Comparison of ENCODE assay signal across 8 mouse cellular contexts in the genomic region with DNA sequence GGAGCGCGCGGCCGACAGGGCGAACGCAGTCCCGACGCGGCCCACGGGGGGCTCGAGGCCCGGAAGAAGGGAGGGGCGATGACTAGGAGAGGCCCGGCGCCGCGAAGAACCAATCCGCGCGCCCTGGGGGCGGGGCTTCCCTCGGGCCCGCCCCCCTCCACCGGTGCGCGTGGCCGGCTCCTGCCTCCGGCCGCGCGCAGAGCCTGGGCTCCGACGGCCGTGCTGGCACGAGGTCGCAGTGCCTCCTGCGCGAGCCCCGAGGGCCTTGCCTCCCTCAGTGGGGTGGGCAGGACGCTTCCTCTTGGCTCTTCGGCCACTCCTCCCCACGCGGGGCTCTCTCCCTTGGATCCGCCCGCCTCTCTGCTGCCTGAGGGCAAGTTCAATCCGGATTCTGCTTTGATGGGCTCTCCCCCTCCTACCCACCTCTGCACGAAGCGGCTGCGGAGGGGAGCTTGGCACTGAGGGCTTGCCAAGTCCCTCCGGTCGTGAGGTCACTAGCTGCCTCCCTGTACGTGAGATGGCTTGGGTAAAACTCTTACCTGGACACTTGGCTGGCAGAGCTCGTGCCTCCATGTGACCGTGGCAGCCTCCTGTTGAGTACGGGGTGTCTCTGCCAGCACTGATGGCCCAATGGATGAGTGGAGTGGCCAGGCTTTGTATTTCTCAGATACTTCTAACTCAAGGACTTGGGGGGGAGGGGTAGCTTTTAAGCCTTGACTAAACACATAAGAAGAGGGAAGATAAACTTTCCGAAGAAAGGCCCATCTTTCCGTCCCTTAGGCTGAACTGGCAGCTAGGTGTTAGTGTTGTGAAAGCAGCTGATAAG. TPM values are rescaled to one million over a fixed set of nuclear protein-coding genes. Genes with fewer than 3 reads are reported as not detected.
DNase-seq lines count a peak whose midpoint lies in the region; ATAC-seq lines count a peak whose summit lies in the region.

A gene (minus strand): TSS at position 448 of the 826 bp plus-strand sequence.

- DNase-seq in R1 (ENCODE audit: low read depth, low spot score): peak; percentile 86
- DNase-seq in cerebellum, postnatal 25 days: peak; percentile 61 to 82
- DNase-seq in frontal cortex, postnatal 25 days (ENCODE audit: low spot score in 2 of 2): peak; percentile 48 to 54
- DNase-seq in hindbrain, embryonic 14.5 days (ENCODE audit: low spot score): peak; percentile 94
- DNase-seq in layer of hippocampus, postnatal 36 days: peak; percentile 74 to 77
- peak; percentile 93 for DNase-seq in lung, postnatal 36 days
- DNase-seq in retina, postnatal 1 day: peak; percentile 96
- DNase-seq in urinary bladder, adult 18-20 months (ENCODE audit: low spot score in 2 of 2): peak; percentile 60 to 83

- H3K4me3 ChIP-seq in hindbrain, embryonic 14.5 days (replicated peaks; ENCODE audit: low read length): peak within 1 kb of the TSS; percentile 91

- peak within 1 kb of the TSS; percentile 71 for H3K4me2 ChIP-seq in hindbrain, embryonic 14.5 days (replicated peaks)

- no peaks in the 10 kb centered on the region for H3K9me3 ChIP-seq in hindbrain, embryonic 14.5 days (ENCODE audit: control insufficient read depth, low read length)

- peak within 1 kb of the TSS; percentile 20; the same call in 1 of the 2 replicates for H3K27ac ChIP-seq in hindbrain, embryonic 14.5 days

- ATAC-seq in hindbrain, embryonic 14.5 days (ENCODE audit: low FRiP score): peak; percentile 97

- H3K27me3 ChIP-seq in hindbrain, embryonic 14.5 days (ENCODE audit: control insufficient read depth, insufficient read depth, low read length): no peaks in the 10 kb centered on the region

- 2% methylated on average over 54 of the region's 57 CpGs for WGBS in hindbrain, embryonic 14.5 days

- H3K9ac ChIP-seq in hindbrain, embryonic 14.5 days: peak within 1 kb of the TSS; percentile 78

- peaks cover 11% of the 10 kb centered on the region; the same call in 1 of the 2 replicates for H3K4me1 ChIP-seq in hindbrain, embryonic 14.5 days (replicated peaks; ENCODE audit: control insufficient read depth, insufficient read depth, low read length)

- peaks cover 4% of the 10 kb centered on the region for H3K36me3 ChIP-seq in hindbrain, embryonic 14.5 days (replicated peaks; ENCODE audit: control insufficient read depth, insufficient read depth)

RNA-seq across cellular contexts. Expression of the gene that starts here (rescaled TPM):
- polyA plus RNA-seq in hindbrain, embryonic 14.5 days (2014; fragmentation: Nextera tagmentation; extraction: Ambion mirVana): 20.2 and 20.4 TPM in 2 replicates
- total RNA-seq in layer of hippocampus, postnatal 36 days (2021): 10 to 100 TPM; 14.6 to 14.9 TPM

Comparison
In these comparisons a context has a peak if more than half of its experiments do, and no peak if none do; other contexts are left out.
1. Peak in every context shown above with its lines: DNase-seq, ATAC-seq, H3K4me3 ChIP-seq and H3K27ac ChIP-seq.